Mouse (Mus musculus): Measurements from ENCODE around the gene Dnah3. TPM values are rescaled to one million over a fixed set of nuclear protein-coding genes. Genes with fewer than 3 reads are reported as not detected.

Gene Dnah3
- polyA plus RNA-seq, 1 experiment from 2014 or later: 0.01 TPM

DNA sequence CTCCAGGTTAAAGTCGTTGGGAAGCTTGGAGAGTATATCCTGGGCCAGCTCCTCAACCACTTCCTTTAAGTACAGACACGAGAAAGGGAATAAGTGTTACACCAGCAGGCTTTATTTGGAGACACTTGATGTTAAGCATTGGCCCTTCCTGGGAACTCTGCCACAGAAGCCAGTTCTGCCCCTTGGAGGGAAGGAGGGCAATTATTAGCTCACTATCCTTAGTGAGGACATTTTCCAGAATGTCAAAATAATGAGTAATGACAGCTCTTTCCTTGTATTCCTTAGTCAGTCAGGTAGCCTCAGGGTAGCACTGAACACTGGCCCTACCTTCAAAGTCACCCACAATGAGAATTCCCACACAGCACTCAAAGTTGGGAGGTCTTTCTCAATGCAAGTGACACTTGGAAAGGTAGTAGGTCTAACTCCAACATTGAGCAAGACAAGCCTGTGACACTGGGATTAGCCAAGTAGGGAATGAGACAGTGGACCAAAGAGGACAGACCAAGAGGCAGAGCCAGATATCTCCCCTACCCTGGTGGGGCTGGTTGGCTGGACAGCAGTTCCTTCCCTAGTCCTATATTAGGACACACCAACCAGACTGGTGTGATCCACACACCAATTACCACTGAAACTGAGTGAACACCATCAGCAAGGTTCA, 166.2 kb downstream of the Dnah3 start:
- Histone ChIP-seq H3K27ac (no peak overlapping the region), H3K9ac (no peak overlapping the region), H3K4me1 (no peaks in the 10 kb centered on the region), H3K36me3 (no peaks in the 10 kb centered on the region), H3K27me3 (replicated peaks) (no peaks in the 10 kb centered on the region), H3K9me3 (no peaks in the 10 kb centered on the region), H3K4me3 (replicated peaks) (no peak overlapping the region), H3K4me2 (no peak overlapping the region)
- 52% methylated on average over 2 of the region's 2 CpGs for WGBS
- ATAC-seq (ENCODE audit: insufficient read depth, low FRiP score, low read depth): no peak

GRCm38 (mm10) chr7:119921054-119921453, 174.0 kb downstream of the Dnah3 start:
- Histone ChIP-seq H3K9ac (no peak overlapping the region), H3K9me3 (no peaks in the 10 kb centered on the region), H3K27me3 (replicated peaks) (no peaks in the 10 kb centered on the region), H3K4me3 (replicated peaks) (no peak overlapping the region), H3K27ac (no peak overlapping the region), H3K4me1 (no peaks in the 10 kb centered on the region), H3K36me3 (no peaks in the 10 kb centered on the region), H3K4me2 (no peak overlapping the region)
- 70% methylated on average over 4 of the region's 4 CpGs for WGBS
- ATAC-seq (ENCODE audit: insufficient read depth, low FRiP score, low read depth): no peak

DNA sequence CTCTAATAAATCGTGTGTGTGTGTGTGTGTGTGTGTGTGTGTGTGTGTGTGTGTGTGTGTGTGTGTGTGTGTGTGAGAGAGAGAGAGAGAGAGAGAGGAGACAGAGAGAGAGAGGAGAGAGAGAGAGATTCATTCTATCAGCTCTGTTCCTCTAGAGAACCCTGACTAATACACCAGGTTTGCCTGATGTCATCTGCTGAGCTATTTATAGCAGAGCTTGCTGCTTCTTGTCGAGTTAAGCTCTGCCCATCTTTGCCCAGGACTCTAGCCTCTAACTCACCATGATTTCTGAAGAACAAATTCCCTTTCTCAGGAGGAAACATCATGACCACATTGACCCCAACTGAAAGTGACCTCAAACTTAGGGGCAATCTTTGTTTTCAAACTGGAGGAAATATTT, 174.6 kb downstream of the Dnah3 start:
- H3K4me1 ChIP-seq: no peaks in the 10 kb centered on the region
- no peak overlapping the region for H3K4me2 ChIP-seq
- H3K27me3 ChIP-seq (replicated peaks): no peaks in the 10 kb centered on the region
- no peak overlapping the region for H3K4me3 ChIP-seq (replicated peaks)
- H3K9ac ChIP-seq: no peak overlapping the region
- no peaks in the 10 kb centered on the region for H3K9me3 ChIP-seq
- no peak for ATAC-seq (ENCODE audit: insufficient read depth, low FRiP score, low read depth)
- H3K27ac ChIP-seq: no peak overlapping the region
- WGBS: 41% methylated on average over 2 of the region's 2 CpGs
- no peaks in the 10 kb centered on the region for H3K36me3 ChIP-seq

- 63% methylated on average over 3 of the region's 3 CpGs for WGBS
- no peak overlapping the region for H3K4me3 ChIP-seq (replicated peaks)
- H3K36me3 ChIP-seq: no peaks in the 10 kb centered on the region
- H3K4me2 ChIP-seq: no peak overlapping the region
- H3K4me1 ChIP-seq: no peaks in the 10 kb centered on the region
- H3K9ac ChIP-seq: no peak overlapping the region
- no peaks in the 10 kb centered on the region for H3K27me3 ChIP-seq (replicated peaks)
- no peak for ATAC-seq (ENCODE audit: insufficient read depth, low FRiP score, low read depth)
- no peaks in the 10 kb centered on the region for H3K9me3 ChIP-seq
- no peak overlapping the region for H3K27ac ChIP-seq
Measured at GRCm38 (mm10) chr7:119911727-119912126, 183.4 kb downstream of the Dnah3 start.

DNA sequence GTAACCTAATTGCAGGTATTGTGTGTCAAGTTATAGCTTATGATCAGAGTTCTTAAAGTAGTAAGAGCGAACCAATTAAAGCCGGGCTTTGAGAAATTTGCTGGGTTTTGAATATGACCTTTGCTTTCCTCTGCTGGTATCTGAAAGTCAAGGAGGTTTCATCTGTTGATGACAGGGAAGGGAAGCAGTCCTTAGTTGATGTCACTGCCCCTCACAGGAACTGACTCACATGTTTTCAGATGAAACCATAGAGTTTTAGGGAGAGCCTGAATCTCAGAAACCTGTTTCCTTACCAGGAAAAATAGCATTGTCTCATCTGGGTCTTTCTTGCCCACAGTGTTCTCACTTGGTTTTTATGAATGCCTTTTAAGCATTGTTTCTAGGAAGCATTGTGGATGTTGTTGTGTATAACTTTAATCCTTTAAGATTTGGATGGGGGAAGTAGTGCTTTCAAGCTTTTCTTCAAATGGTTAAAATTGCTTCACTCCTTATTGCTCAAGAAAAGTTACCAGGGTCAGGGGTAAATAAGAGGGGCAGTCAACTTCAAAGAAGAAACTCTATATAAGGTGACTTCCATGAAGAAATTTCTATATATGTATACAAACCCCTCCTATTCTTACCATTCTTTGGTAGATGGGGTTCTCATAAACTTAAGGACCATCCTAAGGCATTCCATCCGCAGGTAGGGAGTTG, 188.4 kb downstream of the Dnah3 start:
- Histone ChIP-seq H3K27me3 (replicated peaks) (no peaks in the 10 kb centered on the region), H3K36me3 (no peaks in the 10 kb centered on the region), H3K4me3 (replicated peaks) (no peak overlapping the region), H3K4me2 (no peak overlapping the region), H3K9ac (no peak overlapping the region), H3K27ac (no peak overlapping the region), H3K4me1 (no peaks in the 10 kb centered on the region), H3K9me3 (no peaks in the 10 kb centered on the region)
- 95% methylated on average over 3 of the region's 3 CpGs for WGBS
- ATAC-seq (ENCODE audit: insufficient read depth, low FRiP score, low read depth): no peak

DNA sequence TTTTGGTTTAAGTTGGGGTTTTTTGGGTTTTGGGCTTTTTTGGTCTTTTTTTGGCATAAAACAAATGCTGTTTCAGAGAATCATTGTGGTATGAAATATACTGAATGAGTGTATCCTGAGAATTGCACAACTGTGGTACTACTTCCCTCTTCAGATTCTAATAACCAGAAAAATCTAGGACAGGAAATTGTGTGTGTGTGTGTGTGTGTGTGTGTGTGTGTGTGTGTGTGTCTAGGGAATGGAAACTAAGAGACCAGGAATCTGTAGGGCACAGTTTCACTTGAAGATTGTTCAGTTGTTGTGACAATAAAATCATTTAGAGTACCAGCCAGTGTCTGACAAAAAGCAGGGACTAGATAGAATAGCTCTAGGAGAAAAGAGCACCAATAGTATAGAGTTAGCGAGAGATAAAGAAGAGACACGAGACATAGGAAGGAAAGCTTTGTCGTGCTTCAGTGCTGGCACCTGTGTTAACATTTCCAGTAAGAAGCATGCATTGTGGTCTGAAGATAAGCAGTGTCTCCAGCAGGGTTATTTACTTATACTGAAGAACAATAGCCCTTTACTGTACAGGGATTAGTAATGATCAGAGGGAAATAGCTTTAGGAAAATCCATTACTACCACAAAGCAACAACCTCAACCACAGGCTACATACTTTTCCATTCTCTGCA, 195.6 kb downstream of the Dnah3 start:
- Histone ChIP-seq H3K36me3 (no peaks in the 10 kb centered on the region), H3K4me2 (no peak overlapping the region), H3K4me3 (replicated peaks) (no peak overlapping the region), H3K27me3 (replicated peaks) (no peaks in the 10 kb centered on the region), H3K9ac (no peak overlapping the region), H3K27ac (no peak overlapping the region), H3K4me1 (no peaks in the 10 kb centered on the region), H3K9me3 (no peaks in the 10 kb centered on the region)
- ATAC-seq (ENCODE audit: insufficient read depth, low FRiP score, low read depth): no peak
- WGBS: 60% methylated on average over 3 of the region's 3 CpGs

DNA sequence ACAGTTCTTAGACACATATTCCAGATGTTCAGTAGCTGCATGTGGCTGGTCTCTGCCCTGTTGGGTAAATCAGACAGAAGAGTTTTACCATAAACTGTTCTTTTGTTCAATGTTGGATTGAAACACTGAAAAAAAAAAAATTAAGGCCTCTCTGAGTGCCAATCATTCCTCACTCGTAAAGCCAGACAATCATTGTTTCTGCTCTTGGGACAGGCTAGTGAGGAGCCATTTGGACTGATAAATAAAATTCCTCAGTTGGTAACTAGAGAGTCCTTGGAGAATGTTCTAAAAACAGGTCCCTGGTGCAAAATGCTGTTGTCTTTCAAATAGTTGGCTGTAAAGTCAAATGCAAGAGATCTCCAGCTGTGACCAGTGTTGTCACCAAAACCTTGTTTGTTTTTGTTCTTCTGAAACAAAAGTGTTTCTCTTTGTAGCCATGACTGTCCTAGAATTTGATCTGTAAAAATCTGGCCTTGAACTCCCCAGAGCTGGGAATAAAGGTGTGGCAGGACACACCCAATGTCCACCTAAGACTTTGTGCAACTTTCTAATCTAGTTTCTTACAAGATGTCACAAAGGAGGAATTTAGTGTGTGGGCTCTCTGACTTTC, 196.7 kb downstream of the Dnah3 start:
- no peaks in the 10 kb centered on the region for H3K36me3 ChIP-seq
- no peak for ATAC-seq (ENCODE audit: insufficient read depth, low FRiP score, low read depth)
- H3K4me1 ChIP-seq: no peaks in the 10 kb centered on the region
- no peak overlapping the region for H3K4me3 ChIP-seq (replicated peaks)
- 57% methylated on average over 1 of the region's 1 CpGs for WGBS
- no peaks in the 10 kb centered on the region for H3K27me3 ChIP-seq (replicated peaks)
- no peak overlapping the region for H3K4me2 ChIP-seq
- H3K9me3 ChIP-seq: no peaks in the 10 kb centered on the region
- no peak overlapping the region for H3K27ac ChIP-seq
- no peak overlapping the region for H3K9ac ChIP-seq

DNA sequence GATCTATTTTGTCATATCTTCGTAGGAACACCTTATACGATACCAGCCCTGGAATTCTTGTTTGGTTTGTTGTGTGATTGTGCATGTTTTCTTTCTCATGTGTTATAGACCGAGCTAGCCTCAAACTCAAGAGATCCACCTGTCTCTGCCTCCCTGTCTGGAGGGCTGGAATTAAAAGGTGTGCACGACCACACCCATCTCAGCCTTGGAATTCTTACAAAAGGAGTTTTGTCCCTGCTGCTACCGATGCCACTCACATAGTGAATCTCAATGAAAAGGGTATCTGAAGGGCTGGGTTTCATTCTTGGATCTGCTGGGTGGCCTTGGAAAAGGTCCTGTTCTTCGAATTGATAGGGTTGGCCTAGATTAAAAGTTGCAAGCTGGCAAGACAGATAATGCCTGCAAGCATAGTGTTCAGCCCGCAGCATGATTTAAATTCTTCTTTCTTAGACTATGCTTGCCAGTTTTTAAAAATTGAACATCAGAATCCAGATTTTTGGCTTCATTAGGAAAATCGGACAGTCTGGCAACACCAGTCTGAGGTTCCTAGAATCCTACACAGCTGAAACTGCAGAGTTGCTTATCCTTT, 197.5 kb downstream of the Dnah3 start:
- Histone ChIP-seq H3K9ac (no peak overlapping the region), H3K27me3 (replicated peaks) (no peaks in the 10 kb centered on the region), H3K27ac (no peak overlapping the region), H3K4me1 (no peaks in the 10 kb centered on the region), H3K4me3 (replicated peaks) (no peak overlapping the region), H3K36me3 (no peaks in the 10 kb centered on the region), H3K4me2 (no peak overlapping the region), H3K9me3 (no peaks in the 10 kb centered on the region)
- WGBS: 91% methylated on average over 8 of the region's 8 CpGs
- no peak for ATAC-seq (ENCODE audit: insufficient read depth, low FRiP score, low read depth)

GRCm38 (mm10) chr7:119895639-119896512, 199.2 kb downstream of the Dnah3 start, which contains the start of the genes Lyrm1 and Dcun1d3:
Gene Lyrm1 (plus strand): TSS chr7:119895861.
Gene Dcun1d3 (minus strand): TSS chr7:119896298.
- no peaks in the 10 kb centered on the region for H3K36me3 ChIP-seq
- ATAC-seq (ENCODE audit: insufficient read depth, low FRiP score, low read depth): peak; percentile 99
- WGBS: under 1% methylated on average over 63 of the region's 63 CpGs
- H3K27ac ChIP-seq: peak within 1 kb of the TSS; percentile 95
- H3K4me1 ChIP-seq: no peaks in the 10 kb centered on the region
- H3K4me2 ChIP-seq: peak within 1 kb of the TSS; percentile 85
- peak within 1 kb of the TSS; percentile 58 for H3K9ac ChIP-seq
- H3K27me3 ChIP-seq (replicated peaks): no peaks in the 10 kb centered on the region
- no peaks in the 10 kb centered on the region for H3K9me3 ChIP-seq
- H3K4me3 ChIP-seq (replicated peaks): peak within 1 kb of the TSS; percentile 76

GRCm38 (mm10) chr7:119894818-119895544, 200.1 kb downstream of the Dnah3 start:
- no peaks in the 10 kb centered on the region for H3K36me3 ChIP-seq
- peak overlapping the region; percentile 85 for H3K4me2 ChIP-seq
- peak overlapping the region; percentile 76 for H3K4me3 ChIP-seq (replicated peaks)
- no peak; the same call in 1 of the 2 replicates for ATAC-seq (ENCODE audit: insufficient read depth, low FRiP score, low read depth)
- H3K27ac ChIP-seq: peak overlapping the region; percentile 95
- no peaks in the 10 kb centered on the region for H3K4me1 ChIP-seq
- peak overlapping the region; percentile 58 for H3K9ac ChIP-seq
- H3K9me3 ChIP-seq: no peaks in the 10 kb centered on the region
- no peaks in the 10 kb centered on the region for H3K27me3 ChIP-seq (replicated peaks)
- 1% methylated on average over 15 of the region's 15 CpGs for WGBS
